Mouse (Mus musculus) heart, embryonic 13.5 days (tissue): ENCODE measurements at regions not wholly inside any gene's neighbourhood (a gene's known extent, or its start where the extent isn't known, plus 50 kb on each side); places are given as distances from the start of the nearest gene placed in this dataset.

Experiments used
- ATAC-seq: fragments of 200-750 bp; cut with Nextera tagmentation; 2 replicates; pipeline ENCODE4 v1.8.0; 2017; ENCODE audit warnings: moderate TSS enrichment; ENCODE audit not compliant: insufficient number of reproducible peaks, low FRiP score, low TSS enrichment; ENCODE audit errors: extremely low read depth
- H3K27ac ChIP-seq: fragments of 300-500 bp; sonication (generic); replicated peaks from 2 replicates; pipeline ENCODE4 v1.5.1; 2015; ENCODE audit warnings: moderate library complexity, mild to moderate bottlenecking, inconsistent platforms
- H3K27me3 ChIP-seq: fragments of 300-500 bp; sonication (generic); replicated peaks from 2 replicates; pipeline ENCODE4 v1.6.1; 2015; ENCODE audit warnings: mild to moderate bottlenecking, inconsistent platforms
- H3K36me3 ChIP-seq: fragments of 300-500 bp; sonication (generic); 2 replicates; pipeline ENCODE4 v1.6.1; 2015; ENCODE audit warnings: mild to moderate bottlenecking, inconsistent platforms
- H3K4me1 ChIP-seq: fragments of 300-500 bp; sonication (generic); 2 replicates; pipeline ENCODE4 v1.6.1; 2015; ENCODE audit warnings: inconsistent platforms
- H3K4me2 ChIP-seq: fragments of 300-500 bp; sonication (generic); 2 replicates; pipeline ENCODE4 v1.6.1; 2015; ENCODE audit warnings: inconsistent platforms, mild to moderate bottlenecking, moderate library complexity
- H3K4me3 ChIP-seq: fragments of 300-500 bp; sonication (generic); 2 replicates; pipeline ENCODE4 v1.5.1; 2015; ENCODE audit warnings: moderate library complexity, mild to moderate bottlenecking, inconsistent platforms
- H3K9ac ChIP-seq: fragments of 300-500 bp; sonication (generic); 2 replicates; pipeline ENCODE4 v1.6.1; 2015; ENCODE audit warnings: inconsistent platforms, mild to moderate bottlenecking, moderate library complexity
- H3K9me3 ChIP-seq: fragments of 300-500 bp; sonication (generic); 2 replicates; pipeline ENCODE4 v1.6.1; 2016; ENCODE audit warnings: inconsistent platforms
- WGBS: fragments of 180-500 bp; shearing (Covaris S2); methylation state at CpG from one replicate; pipeline ENCODE4 v1.1.7; 2015; ENCODE audit warnings: mixed read lengths; 5-methylcytosine and 5-hydroxymethylcytosine counted together

GRCm38 (mm10) chr6:94935706-94936105 lies 181.3 kb upstream of the Kbtbd8 start:
- ATAC-seq = no peak
- Histone ChIP-seq H3K36me3 (no peaks in the 10 kb centered on the region), H3K27me3 (no peaks in the 10 kb centered on the region), H3K9me3 (no peaks in the 10 kb centered on the region), H3K27ac (no peak overlapping the region), H3K4me2 (no peak overlapping the region), H3K4me1 (peaks cover 9% of the 10 kb centered on the region; the same call in 1 of the 2 replicates), H3K4me3 (no peak overlapping the region), H3K9ac (no peak overlapping the region)
- 44% methylated on average over 1 of the region's 1 CpGs for WGBS

- ATAC-seq = no peak
- peaks cover 12% of the 10 kb centered on the region for H3K4me1 ChIP-seq
- WGBS = 81% methylated on average over 6 of the region's 6 CpGs
These were observed 189.2 kb upstream of the Kbtbd8 start for GRCm38 (mm10) chr6:94927811-94928210.

GRCm38 (mm10) chr6:94926652-94927211 lies 190.3 kb upstream of the Kbtbd8 start:
- Histone ChIP-seq H3K4me1 (peaks cover 12% of the 10 kb centered on the region), H3K9ac (no peak overlapping the region), H3K4me3 (no peak overlapping the region), H3K27me3 (no peaks in the 10 kb centered on the region), H3K4me2 (no peak overlapping the region), H3K36me3 (no peaks in the 10 kb centered on the region), H3K9me3 (no peaks in the 10 kb centered on the region), H3K27ac (no peak overlapping the region)
- 93% methylated on average over 8 of the region's 8 CpGs for WGBS
- ATAC-seq = no peak

More at GRCm38 (mm10) chr6:94927811-94928210, 189.2 kb upstream of the Kbtbd8 start:
- Histone ChIP-seq H3K9me3 (no peaks in the 10 kb centered on the region), H3K4me2 (no peak overlapping the region), H3K4me3 (no peak overlapping the region), H3K27ac (no peak overlapping the region), H3K27me3 (no peaks in the 10 kb centered on the region), H3K36me3 (no peaks in the 10 kb centered on the region), H3K9ac (no peak overlapping the region)

GRCm38 (mm10) chr6:94925408-94925807 lies 191.6 kb upstream of the Kbtbd8 start:
- peaks cover 12% of the 10 kb centered on the region for H3K4me1 ChIP-seq
- H3K36me3 ChIP-seq = no peaks in the 10 kb centered on the region
- H3K9ac ChIP-seq = no peak overlapping the region
- no peak overlapping the region for H3K27ac ChIP-seq
- H3K4me3 ChIP-seq = no peak overlapping the region
- H3K9me3 ChIP-seq = no peaks in the 10 kb centered on the region
- no peak for ATAC-seq
- no peaks in the 10 kb centered on the region for H3K27me3 ChIP-seq
- H3K4me2 ChIP-seq = no peak overlapping the region
- 89% methylated on average over 1 of the region's 1 CpGs for WGBS

- no peak for ATAC-seq
- H3K9me3 ChIP-seq = no peaks in the 10 kb centered on the region
- no peak overlapping the region for H3K9ac ChIP-seq
- WGBS = 80% methylated on average over 11 of the region's 11 CpGs
- no peaks in the 10 kb centered on the region for H3K36me3 ChIP-seq
- H3K4me2 ChIP-seq = no peak overlapping the region
- H3K4me3 ChIP-seq = no peak overlapping the region
- H3K27me3 ChIP-seq = no peaks in the 10 kb centered on the region
- H3K4me1 ChIP-seq = peaks cover 15% of the 10 kb centered on the region
- no peak overlapping the region for H3K27ac ChIP-seq
These were observed 192.6 kb upstream of the Kbtbd8 start for GRCm38 (mm10) chr6:94924338-94925039.

GRCm38 (mm10) chr6:94921741-94922140 lies 195.3 kb upstream of the Kbtbd8 start:
- no peaks in the 10 kb centered on the region for H3K36me3 ChIP-seq
- H3K9ac ChIP-seq = no peak overlapping the region
- no peak overlapping the region for H3K4me3 ChIP-seq
- ATAC-seq = no peak
- H3K4me2 ChIP-seq = no peak overlapping the region
- WGBS = 72% methylated on average over 2 of the region's 2 CpGs
- H3K9me3 ChIP-seq = no peaks in the 10 kb centered on the region
- no peaks in the 10 kb centered on the region for H3K27me3 ChIP-seq
- peaks cover 28% of the 10 kb centered on the region for H3K4me1 ChIP-seq
- no peak overlapping the region for H3K27ac ChIP-seq

- Histone ChIP-seq H3K4me2 (no peak overlapping the region), H3K36me3 (no peaks in the 10 kb centered on the region), H3K9me3 (no peaks in the 10 kb centered on the region), H3K9ac (no peak overlapping the region), H3K27me3 (no peaks in the 10 kb centered on the region), H3K4me3 (no peak overlapping the region), H3K4me1 (peaks cover 37% of the 10 kb centered on the region), H3K27ac (no peak overlapping the region)
- no peak for ATAC-seq
- WGBS = 72% methylated on average over 2 of the region's 2 CpGs
These were observed 196.3 kb upstream of the Kbtbd8 start for GRCm38 (mm10) chr6:94920770-94921169.

GRCm38 (mm10) chr6:94919194-94919743 lies 197.8 kb upstream of the Kbtbd8 start:
- H3K27me3 ChIP-seq = no peaks in the 10 kb centered on the region
- no peak overlapping the region for H3K9ac ChIP-seq
- 33% methylated on average over 5 of the region's 5 CpGs for WGBS
- H3K4me1 ChIP-seq = peaks cover 32% of the 10 kb centered on the region
- no peak overlapping the region for H3K4me3 ChIP-seq
- no peak for ATAC-seq
- no peaks in the 10 kb centered on the region for H3K36me3 ChIP-seq
- H3K9me3 ChIP-seq = no peaks in the 10 kb centered on the region
- peak overlapping the region; percentile 21; the same call in 1 of the 2 replicates for H3K27ac ChIP-seq
- H3K4me2 ChIP-seq = no peak overlapping the region

- Histone ChIP-seq H3K9me3 (no peaks in the 10 kb centered on the region), H3K36me3 (no peaks in the 10 kb centered on the region), H3K4me1 (peaks cover 38% of the 10 kb centered on the region), H3K9ac (no peak overlapping the region), H3K27me3 (no peaks in the 10 kb centered on the region), H3K27ac (peak overlapping the region; percentile 74), H3K4me3 (no peak overlapping the region), H3K4me2 (no peak overlapping the region)
- peak; percentile 44 for ATAC-seq
- 35% methylated on average over 8 of the region's 8 CpGs for WGBS
These were observed 201.0 kb upstream of the Kbtbd8 start for GRCm38 (mm10) chr6:94915842-94916620.

GRCm38 (mm10) chr6:94911836-94912235 lies 205.2 kb upstream of the Kbtbd8 start:
- no peak for ATAC-seq
- Histone ChIP-seq H3K4me3 (no peak overlapping the region), H3K9me3 (no peaks in the 10 kb centered on the region), H3K9ac (no peak overlapping the region), H3K27ac (no peak overlapping the region), H3K4me2 (no peak overlapping the region), H3K27me3 (no peaks in the 10 kb centered on the region), H3K4me1 (peaks cover 23% of the 10 kb centered on the region), H3K36me3 (no peaks in the 10 kb centered on the region)
- 69% methylated on average over 3 of the region's 3 CpGs for WGBS

GRCm38 (mm10) chr6:94911374-94911773 lies 205.7 kb upstream of the Kbtbd8 start:
- 66% methylated on average over 9 of the region's 9 CpGs for WGBS
- H3K27ac ChIP-seq = no peak overlapping the region
- H3K4me1 ChIP-seq = peaks cover 19% of the 10 kb centered on the region

More at GRCm38 (mm10) chr6:94911374-94911773, 205.7 kb upstream of the Kbtbd8 start:
- no peak overlapping the region for H3K9ac ChIP-seq
- no peak for ATAC-seq
- no peak overlapping the region for H3K4me3 ChIP-seq
- no peaks in the 10 kb centered on the region for H3K9me3 ChIP-seq
- H3K36me3 ChIP-seq = no peaks in the 10 kb centered on the region
- H3K4me2 ChIP-seq = no peak overlapping the region
- no peaks in the 10 kb centered on the region for H3K27me3 ChIP-seq
